Mouse (Mus musculus): ENCODE measurements around the gene Trim59. TPM values are rescaled to one million over a fixed set of nuclear protein-coding genes. Genes with fewer than 3 reads are reported as not detected.

Trim59 gene
- polyA plus RNA-seq (2014; fragmentation: Illumina TruSeq; extraction: RNeasy Lipid Tissue Mini Kit (QIAGEN cat#74804); ENCODE audit: low read depth, low replicate concordance): 2.0 TPM

GRCm38 (mm10) chr3:69044645-69045399 is at the start of gene Trim59:
Gene Trim59, minus strand, starts transcription at chr3:69044755.

DNA sequence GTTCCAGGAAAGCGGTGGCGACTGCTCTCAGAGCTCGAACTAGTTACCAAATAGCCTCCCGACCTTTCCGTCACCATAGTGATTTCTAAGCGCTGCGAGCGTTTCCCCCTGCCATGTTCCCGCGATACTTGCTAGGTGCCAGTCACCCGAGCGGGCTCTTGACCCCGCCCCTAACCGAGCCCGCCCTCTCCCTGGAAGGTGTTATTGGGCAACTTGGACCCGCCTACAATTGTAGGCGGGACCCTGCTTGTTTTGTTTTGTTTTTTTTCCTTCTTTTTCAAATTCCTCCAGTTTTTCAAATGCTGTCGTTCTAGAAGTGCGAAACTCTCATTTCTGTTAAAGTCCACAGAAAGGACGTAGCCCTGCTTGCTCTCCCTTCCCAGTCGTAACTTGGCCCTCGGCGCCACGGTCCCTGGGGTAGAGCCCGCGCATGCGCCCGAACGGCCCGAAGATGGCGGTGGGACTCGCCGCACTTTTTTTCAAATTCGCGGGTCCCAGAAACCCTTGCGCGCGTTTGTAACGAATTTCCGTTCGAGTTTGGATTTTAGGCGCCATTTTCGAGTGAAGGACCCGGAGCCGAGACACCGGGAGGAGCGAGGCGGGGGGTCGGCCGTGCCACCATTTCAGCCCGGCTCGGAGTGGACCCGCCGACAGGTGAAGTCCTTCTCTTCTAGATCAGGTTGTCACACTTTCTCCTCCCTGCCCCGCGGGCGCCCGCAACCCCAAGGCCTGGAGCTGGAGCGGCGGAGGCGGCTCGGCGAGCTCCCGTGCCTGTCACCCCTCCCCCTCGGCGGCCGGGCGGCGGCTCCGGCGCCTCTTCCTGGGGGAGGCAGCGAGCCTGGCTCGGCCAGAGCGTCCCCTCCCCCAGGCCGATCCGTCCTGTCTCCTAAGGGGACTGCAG is 39.9 kb downstream of the Trim59 start, which contains the start of the genes Ift80 and Smc4:
Gene Ift80 (minus strand): TSS at position 134 of the 901 bp plus-strand sequence.
Gene Smc4 (plus strand): TSS at position 302 of the 901 bp plus-strand sequence.

Other genes with a start within 250 kb of the Trim59 start
- 1.4 TPM for gene 1110032F04Rik, start 175.2 kb downstream of the Trim59 start, polyA plus RNA-seq (2014; fragmentation: Illumina TruSeq; extraction: RNeasy Lipid Tissue Mini Kit (QIAGEN cat#74804); ENCODE audit: low read depth, low replicate concordance)
- gene Ift80, start 40.2 kb downstream of the Trim59 start, polyA plus RNA-seq (2014; fragmentation: Illumina TruSeq; extraction: RNeasy Lipid Tissue Mini Kit (QIAGEN cat#74804); ENCODE audit: low read depth, low replicate concordance): 8.3 TPM
- 17.4 TPM for gene Smc4, start 40.0 kb downstream of the Trim59 start, polyA plus RNA-seq (2014; fragmentation: Illumina TruSeq; extraction: RNeasy Lipid Tissue Mini Kit (QIAGEN cat#74804); ENCODE audit: low read depth, low replicate concordance)
- gene Kpna4, start 82.4 kb upstream of the Trim59 start, polyA plus RNA-seq (2014; fragmentation: Illumina TruSeq; extraction: RNeasy Lipid Tissue Mini Kit (QIAGEN cat#74804); ENCODE audit: low read depth, low replicate concordance): 41.7 TPM
- gene Arl14, start 177.7 kb upstream of the Trim59 start, polyA plus RNA-seq (2014; fragmentation: Illumina TruSeq; extraction: RNeasy Lipid Tissue Mini Kit (QIAGEN cat#74804); ENCODE audit: low read depth, low replicate concordance): not detected

Measured in adipose tissue, adult 10 weeks (tissue).